Mouse (Mus musculus): Measurements from ENCODE around the gene Axdnd1.

Axdnd1 gene

DNA sequence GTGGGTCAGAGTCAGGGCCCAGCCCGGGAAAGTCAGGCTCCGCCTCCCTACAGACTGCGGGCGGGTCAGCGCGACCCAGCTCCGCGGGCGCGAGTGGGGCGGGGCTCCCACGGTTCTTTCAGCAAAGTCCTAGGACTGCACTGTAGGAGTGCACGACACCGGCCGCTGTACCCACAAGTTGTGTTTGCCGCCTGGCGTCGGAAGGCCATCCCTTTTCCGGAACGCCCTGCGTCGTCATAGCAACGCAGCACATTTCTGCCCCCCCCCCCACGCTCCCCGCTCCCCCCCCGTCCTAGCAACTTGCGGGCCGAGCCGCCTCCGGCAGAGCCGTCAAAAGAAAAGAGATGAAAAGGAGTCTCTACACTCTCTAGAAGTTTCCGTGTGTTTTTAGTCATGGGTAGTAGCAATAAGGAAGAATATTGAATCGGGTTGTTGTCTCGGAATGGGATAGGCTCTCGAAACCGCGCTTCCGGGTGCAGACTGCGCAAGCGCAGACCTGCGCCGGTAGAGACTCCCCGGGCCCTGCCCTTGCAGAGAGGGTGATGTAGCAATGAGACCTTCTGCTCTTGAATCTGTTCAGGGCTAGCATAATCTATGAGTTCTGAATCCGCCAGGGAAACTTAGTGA, at the start of gene Axdnd1:
TSS of gene Axdnd1 (minus strand) at position 489 of the 627 bp plus-strand sequence.
- DNase-seq: peak; percentile 90 to 94

DNA sequence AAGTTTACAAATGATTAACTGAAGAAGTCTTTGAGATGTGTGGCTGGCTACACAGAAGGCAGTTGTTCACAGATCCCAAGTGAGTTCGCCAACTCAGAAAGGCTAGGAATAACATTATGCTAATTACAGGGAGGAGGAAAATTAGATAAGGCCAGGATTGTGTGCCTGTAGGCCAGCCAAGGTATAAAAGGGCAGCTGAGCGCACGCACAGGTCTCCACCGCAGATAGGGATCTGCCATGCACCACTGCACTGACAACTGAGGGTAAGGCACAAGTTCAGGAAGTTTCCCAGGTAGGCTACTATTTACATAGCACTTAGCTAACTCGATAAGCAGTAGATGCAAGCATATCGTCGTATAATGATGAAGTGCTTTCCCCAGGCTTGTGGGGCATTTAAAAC, 49.6 kb upstream of the Axdnd1 start:
- no peak for DNase-seq

DNA sequence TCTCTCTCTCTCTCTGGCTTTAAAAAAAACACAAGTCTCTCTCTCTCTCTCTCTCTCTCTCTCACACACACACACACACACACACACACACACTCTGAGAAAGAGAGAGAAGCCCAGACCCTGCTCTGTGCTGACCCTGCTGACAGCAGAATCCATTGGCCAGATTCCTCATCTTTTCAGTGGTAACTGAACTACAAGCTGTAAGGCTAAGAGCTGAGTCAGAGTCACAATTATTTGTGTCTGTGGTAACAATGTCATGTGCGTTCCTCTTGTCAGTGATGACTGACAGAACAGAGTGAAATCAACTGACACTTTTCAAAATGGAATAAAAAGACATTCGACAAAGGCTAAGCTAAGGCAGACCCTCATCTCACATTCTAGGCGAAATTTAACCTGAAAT, 47.6 kb upstream of the Axdnd1 start:
- no peak for DNase-seq

DNA sequence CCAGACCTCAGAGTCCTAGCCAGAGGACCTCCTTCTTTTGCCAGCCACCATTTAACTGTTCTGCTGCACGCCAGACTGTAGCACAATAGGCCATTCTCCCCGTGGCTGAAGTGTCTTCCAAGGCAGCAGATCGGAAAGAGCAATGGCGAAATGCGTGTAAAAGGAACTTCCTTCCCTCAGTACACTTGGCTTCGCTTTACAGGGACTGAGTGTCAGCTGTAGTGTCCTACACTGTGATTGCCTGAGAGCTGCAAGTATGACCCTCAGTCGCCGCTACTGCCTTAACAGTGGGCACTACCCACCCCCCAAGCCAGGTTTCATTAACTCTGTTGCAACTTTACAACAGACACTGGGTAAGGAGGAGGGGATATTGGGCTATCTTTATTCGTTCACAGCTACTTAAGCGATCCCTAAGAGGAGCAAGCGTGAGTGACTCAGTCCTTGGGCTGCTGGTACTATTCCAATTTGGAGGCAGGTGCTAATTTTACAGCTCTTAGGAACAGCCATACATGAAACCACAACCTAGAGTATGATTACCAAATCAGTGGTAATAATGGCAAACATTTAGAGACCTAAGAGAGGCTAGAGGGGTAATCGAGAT, 46.8 kb upstream of the Axdnd1 start:
- no peak for DNase-seq

DNA sequence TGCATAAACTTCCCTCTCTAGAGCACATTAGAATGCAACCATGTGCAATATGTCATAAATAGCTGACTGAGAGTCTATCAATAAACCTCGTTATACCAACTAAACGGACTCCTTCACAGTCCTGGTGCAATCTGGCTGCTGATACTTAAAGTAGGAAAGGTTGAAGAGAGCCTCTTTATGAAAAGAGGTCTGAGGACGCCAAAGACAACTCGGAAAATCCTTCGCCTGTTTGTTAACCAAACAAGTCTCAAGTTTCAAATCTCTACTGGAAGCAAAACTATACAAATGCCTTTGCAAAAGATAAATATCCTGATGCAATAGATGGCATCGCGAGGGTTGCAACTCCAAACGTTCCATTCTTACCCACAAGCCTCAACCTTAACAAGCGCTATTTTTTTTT, 44.0 kb upstream of the Axdnd1 start:
- DNase-seq: no peak

DNA sequence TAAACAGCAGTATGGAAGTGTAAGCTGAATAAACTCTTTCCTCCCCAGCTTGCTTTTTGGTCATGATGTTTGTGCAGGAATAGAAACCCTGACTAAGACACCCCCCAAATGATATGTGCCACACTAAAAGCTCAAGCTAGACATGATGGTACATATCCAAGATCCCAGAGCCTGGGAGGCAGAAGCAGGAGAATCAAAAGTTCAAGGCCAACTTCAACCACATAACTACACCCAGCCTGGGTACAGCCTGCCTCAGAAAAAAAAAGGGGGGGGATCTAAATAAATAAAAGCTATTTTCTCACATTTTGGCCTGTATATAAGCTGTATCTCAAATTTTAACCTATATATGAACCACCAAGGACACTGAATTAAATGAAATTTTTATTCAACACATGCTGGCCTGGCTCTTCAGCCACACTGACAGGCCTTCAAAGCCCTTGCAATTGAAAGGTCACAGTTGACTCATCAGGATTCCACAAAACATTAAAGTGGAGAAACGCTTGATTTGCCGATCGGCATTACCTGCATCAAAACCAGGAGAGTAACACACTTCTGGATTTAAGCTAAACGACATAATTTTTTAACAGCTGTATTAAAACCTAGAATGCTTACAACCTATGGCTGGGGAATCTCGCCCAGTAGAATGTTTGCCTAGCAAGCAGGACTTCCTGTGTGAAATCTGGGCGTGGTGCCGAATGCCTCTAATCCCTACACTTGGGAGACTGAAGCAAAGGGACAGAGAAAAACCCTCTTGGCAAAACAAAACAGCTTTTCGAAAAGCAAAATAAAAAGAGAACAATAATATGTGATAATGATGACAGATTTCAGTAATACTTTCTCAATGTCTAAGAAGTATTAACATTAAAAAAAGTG, 43.3 kb upstream of the Axdnd1 start:
- no peak for DNase-seq

DNA sequence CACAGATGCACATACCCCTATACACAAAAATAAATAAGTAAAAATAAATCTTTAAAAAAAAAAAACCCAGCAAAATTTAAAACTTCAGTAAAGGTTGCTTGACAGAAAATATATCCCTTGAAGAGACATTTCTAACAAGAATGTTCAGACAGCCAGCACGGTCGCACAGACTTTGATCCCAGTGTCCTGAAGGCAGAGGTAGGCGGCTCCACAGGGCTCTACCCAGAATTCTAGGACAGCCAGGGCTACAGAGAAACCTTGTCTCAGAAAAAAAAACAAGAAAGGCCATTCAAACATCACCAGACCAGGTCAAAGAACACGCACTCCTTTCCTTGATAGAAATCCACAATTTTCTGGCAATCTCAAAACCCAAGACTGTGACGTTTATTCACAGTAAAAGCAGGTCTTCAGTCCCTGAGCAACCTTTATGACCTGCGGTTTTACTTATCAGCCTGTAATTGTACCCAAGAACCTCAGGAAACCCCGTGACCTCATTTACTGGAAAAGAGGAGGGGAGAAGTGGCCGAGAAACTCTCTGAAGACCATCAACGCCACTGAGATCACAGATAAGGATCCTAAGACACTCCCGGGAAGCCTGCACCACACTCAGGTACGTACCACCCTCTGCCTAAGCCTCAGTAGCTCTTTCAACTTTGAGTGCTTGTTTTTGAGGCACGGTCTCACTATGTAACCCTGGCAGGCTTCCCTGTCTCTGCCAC, 41.5 kb upstream of the Axdnd1 start:
- no peak for DNase-seq

DNA sequence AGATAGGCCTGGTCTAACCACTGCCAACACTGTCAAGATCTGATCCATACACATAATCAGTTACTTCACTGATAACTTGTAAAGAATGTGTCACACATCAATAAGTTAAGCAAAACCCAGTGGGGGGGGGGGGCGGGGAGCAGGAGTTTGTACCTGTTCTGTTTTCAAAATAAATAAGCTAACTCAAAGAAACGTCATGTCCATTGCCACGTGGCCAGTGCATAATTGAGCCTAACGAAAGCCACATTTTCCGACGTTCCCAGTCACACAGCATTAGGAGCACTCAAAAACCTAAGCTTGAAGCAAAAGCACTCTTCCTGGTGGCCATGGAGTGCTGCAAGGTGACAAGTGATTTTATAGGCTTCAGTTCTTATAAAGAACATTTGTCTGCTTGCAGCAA, 40.1 kb upstream of the Axdnd1 start:
- DNase-seq: no peak

DNA sequence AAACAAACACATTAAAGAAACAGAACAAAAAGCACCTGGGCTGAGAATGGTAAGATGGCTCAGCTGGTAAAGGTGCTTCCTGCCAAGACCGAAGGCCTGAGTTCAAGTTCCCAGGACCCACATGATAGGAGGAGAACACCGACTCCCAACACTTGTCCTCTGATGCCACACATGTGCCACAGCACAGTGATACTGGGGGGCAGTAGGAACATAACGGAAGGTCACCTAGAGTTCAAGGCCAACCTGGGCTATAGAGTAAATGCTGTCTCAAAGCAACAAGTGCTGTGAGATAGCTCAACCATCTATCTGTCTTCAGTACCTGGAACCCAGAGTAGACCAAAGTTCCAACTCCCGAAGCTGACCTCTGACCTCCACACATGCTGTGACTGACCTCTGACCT, 39.3 kb upstream of the Axdnd1 start:
- no peak for DNase-seq

DNA sequence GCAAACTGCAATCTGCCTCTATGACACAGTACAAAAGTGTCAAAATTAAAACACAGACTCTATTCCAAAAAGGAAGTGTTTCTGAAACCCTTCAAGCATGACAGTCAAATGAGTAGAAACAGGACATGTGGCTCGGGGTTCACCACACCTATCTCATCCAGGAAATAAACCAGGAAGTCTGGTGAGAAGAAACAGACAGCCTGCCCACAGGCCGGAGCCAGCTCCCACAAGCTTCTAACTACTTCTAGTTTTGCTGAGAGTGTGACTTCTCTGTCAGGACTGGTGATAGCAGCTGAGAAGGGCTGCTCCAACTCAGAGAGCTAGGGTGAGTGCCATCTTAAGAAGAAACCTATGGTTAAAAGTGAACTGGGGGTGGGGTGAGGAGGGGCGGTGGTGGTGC, 38.7 kb upstream of the Axdnd1 start:
- peak; percentile 20 to 30 for DNase-seq

DNA sequence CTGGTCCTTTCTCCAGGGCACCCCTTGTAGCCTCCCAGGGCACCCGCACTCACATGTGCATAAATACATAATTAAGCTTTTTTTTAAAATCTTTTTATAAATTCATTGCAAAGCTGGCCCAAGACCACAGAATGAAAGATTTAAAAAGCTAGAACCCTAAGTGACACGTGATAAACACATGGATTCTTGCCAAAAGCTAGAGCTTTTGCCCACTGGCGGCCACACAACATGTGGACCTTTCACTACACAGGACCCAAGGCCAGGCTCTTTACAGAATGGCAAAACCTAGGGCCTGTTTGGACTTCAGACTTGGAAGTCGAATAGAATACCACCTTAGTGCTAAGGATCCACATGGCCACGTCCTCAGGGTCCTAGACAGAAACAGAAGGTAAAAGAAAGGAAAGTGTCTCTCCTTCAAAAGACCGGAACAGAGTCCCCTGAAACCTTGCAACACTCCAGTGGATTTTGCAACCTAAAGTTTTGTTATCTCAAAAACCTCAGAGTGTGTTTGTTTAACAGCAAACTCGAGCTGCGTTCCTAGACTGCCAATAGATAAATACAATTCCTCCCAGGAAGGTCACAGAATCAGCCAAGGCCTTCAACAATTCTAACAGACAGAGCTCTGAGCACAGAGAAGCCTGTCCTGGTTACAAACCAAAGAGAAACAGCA, 37.6 kb upstream of the Axdnd1 start:
- DNase-seq: no peak

DNA sequence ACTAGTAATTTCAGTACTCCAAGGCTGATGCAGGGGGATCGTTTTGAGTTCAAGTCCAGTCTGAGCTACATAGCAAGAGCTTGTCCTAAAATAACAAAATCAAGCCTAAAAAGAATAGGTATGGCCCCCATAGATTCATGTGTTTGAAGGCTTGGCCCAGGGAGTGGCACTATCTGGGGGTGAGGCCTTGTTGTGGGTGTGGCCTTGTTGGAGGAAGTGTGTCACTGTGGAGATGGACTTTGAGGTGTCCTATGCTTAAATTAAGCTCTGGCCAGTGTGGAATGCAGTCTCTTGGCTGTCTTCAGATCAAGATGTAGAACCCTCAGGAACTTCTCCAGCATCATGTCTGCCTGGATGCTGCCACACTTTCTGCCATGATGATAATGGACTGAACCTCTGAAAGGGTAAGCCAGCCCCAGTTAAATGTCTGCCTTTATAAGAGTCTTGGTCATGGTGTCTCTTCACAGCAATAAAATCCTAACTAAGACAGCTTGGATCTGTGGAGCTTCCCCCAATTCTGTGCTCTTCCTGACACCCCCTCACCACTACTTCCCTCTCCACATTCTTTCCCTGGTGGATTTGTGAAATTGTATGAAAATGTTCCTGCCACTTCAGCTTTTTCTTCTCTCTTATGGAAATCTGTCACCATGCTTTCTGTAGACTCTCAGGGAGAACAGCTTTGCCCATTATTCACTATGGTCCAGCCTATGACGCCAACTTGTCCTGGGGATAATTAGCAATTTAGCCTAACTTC, 34.2 kb upstream of the Axdnd1 start:
- DNase-seq: no peak

DNA sequence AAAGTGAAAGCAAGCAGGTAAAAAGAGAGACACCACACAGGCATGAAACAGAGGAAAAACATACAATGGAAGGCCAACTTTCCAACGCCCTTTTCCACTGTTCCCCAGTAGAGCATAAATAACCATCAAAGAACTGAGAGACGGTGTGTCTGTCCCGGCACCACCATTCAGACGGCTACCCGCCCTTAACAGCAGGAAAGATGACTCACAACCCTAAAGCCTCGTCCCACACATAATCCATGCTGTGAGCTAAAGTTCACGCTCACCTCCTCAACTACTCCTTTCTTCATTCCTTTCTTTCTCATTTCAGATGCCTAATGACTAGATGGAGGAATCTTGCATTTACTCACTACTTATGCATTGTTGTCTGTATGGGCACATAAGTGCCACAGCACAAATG, 33.4 kb upstream of the Axdnd1 start:
- no peak for DNase-seq

DNA sequence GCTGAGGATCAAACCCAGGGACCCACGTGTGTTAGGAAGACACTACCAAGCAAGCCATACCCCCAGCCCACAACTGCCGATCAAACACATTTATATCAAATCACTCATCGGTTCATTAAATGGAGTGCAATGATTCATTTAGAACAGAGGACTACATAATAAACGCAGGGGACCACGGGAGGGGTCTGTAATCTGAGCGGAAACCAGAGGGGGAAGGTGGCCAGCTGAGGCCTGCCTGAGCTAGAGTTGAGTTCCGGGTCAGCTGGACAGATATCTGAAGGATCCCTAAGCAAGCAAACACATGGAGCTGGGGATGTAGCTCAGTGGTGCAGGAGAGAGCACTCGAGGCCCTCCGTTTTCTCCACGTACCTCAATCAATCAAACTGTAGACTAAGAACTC, 32.9 kb upstream of the Axdnd1 start:
- no peak for DNase-seq

DNA sequence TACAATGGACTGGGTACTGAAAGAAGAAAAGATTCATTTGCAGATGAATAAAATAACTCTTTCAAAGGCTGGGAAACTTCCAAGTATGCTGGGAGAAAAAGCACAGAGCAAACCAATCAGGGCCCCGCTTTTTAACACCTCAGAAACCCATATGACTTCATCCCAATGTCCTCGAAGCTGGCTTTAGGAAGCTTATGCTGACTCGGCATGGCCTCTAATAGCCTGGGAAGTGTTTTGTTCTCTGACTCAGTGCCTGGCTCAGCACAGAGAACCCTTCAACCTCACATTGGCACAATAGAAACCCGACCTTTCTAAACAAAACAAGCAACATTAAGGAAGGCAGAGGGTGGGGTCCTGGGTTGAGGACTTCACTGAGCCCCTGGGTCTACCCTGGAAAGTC, 29.5 kb upstream of the Axdnd1 start:
- no peak for DNase-seq

DNA sequence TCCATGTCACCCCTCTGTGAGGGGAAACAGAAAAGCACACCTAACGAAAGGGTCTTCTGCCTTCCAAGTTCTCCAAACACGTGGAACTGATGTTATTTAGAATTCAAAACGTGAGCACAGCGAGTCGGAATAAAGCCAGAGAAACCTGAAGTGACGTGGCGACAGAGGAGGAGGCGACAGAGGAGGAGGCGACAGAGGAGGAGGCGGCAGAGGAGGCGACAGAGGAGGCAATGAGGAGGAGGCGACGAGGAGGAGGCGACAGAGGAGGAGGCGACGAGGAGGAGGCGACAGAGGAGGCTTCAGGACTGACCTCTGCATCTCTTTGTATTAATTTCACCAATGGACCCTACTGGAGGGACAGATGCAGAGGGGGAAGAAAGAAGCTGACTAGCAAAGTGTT, 28.7 kb upstream of the Axdnd1 start:
- no peak for DNase-seq

DNA sequence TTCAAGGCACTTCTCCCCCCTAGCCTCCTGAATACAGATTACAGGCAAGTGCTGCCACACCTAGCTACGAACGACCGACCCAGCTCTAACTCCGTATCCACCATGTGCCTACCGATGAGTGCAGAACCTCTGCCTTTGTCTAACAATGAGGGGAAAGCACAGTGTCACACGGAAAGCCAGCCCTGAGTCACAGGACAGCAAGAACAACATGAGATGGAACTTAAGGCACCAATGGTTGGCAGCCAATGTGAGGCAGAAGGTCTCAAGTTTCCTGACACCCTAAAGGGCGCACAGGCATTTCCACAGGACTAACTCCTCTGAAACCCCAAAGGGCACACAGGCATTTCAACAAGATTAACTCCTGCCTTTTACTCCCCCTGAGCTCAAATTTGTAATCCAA, 28.1 kb upstream of the Axdnd1 start:
- no peak for DNase-seq

DNA sequence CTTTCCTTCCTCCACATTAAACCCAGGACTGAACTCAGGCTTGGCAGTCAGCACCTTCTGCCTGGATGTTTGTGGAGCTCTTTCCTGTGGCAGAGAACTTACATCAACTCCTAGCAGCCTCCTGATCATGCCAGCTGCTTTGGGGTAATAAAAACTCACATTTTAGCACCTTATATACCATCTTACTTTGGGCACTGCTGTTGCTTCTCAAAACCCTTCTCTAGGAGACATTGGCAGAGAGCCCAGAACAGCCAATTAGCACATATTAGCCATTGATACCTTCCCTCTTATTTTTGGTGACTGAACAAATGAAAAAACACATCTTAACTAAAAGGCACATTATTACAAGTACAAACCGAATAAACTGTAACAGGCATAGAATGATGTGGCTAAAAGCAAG, 24.1 kb upstream of the Axdnd1 start:
- DNase-seq: no peak

DNA sequence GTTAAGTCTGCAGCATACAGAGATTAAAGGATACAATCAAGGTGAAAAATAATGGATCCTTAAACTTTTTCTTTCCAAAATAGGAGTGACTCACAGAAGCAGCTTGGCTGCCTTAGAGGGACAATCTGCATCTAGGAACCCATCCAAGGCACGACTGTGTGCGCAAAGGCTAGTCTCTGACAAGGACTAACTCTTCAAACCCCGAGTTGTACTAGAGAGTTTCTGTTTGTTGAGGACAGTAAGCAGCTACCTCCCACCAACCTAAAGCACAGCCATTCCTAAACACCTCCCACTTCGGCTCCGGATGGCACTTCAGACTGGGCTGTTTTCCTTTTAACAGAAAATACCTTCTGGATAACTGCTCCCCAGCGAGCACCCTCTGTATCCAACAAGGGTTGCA, 21.8 kb upstream of the Axdnd1 start:
- DNase-seq: no peak

DNA sequence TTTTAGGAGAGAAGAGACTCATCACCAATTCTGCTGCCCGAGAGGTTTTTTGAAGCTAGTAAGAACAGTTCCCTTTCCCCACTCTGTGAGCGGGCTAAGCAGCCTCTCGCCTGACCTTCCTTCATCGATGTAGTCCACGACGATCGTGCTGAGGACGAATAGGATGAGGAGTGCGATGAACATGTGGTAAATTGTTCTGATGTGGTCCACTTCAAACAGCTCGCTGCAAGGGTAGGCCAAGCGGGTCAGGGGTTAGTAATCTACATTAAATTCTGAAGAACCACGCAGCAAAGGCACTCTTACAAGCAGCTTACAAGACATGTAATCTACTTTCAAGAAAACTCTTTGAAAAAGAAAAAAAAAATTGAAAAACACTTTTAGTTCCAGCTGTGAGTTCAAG, 21.3 kb upstream of the Axdnd1 start:
- DNase-seq: no peak

DNA sequence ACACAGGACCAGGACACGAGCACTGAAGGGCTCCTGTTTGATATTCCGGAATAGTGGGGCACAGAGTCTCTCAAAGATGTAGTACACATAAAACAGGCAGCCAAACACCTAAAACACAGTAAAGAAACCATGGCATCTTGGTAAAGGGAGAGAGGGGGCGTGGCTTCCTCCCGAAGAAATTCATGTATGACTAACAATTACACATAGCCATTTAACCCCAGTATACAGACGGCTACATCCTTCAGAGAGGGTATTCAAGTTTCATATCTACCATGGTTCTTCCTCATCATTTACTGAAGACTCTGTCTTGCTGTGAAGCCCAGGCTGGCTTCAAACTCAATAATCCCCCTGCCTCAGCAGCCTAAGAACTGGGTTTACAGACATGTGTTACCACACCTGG, 16.8 kb upstream of the Axdnd1 start:
- DNase-seq: no peak

DNA sequence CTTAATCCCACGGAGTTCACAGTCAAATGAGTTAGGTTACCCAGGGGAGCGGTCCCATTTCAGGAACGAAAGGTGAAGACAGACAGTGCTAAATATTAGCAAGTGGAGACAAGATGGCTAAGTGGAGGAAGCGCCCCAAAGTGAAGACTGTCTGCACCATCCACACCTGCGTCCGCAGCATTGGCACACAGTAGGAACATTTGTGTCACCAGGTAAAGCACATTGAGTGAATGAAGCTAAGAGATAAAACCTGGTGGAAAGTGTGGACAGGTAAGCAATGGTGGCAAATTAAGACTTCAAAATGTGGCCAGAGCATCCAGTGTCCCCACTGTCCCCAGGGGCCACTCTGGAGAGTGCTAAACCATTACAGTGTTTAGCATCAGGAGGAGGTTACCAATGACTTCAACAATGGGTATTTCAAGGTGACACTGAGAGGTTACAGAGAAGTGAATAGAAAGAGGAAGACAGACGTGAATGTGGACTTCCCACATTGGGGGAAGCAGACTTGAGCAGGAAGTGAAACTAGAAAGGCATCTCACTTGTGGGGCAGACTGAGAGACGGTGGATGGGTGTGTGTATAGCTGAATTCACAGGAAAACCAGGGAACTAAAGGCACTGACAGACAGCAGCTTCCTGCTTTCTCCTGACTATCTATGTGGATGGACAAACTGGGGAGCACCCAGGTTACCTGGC, 16.2 kb upstream of the Axdnd1 start:
- no peak for DNase-seq

Measured in thymus, postnatal 36 days (tissue).